Mouse (Mus musculus): ENCODE measurements around the gene Slc17a9.
A peak's percentile ranks its signal among the peaks of the same experiment; 100 is the strongest.
"Not testable (repeated sequence)": the region's sequence is repeated elsewhere in the genome, so short reads cannot be mapped to it uniquely, and the experiment has no call there.

The Slc17a9 gene

GRCm38 (mm10) chr2:180710276-180711155 is 14.5 kb upstream of the Slc17a9 start:
- DNase-seq = no peak

DNA sequence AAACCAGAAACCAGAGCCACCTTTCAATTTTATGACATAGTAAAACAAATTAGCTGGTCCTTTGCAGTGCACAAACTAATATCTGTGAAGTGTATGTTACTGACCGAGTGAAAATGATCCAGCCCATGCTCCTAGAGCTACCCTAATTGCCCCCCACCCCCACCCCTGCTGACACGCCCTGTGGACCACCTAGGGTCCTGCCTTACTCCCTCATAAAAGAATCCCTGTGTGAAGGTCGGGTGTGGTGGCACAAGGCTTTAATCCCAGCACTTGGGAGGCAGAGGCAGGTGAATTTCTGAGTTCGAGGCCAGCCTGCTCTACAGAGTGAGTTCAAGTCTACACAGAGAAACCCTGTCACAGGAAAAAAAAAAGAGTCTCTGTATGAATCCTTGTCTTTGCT is 13.5 kb upstream of the Slc17a9 start:
- no peak for DNase-seq

- no peak for DNase-seq
Measured at GRCm38 (mm10) chr2:180712037-180712689, 12.9 kb upstream of the Slc17a9 start.

DNA sequence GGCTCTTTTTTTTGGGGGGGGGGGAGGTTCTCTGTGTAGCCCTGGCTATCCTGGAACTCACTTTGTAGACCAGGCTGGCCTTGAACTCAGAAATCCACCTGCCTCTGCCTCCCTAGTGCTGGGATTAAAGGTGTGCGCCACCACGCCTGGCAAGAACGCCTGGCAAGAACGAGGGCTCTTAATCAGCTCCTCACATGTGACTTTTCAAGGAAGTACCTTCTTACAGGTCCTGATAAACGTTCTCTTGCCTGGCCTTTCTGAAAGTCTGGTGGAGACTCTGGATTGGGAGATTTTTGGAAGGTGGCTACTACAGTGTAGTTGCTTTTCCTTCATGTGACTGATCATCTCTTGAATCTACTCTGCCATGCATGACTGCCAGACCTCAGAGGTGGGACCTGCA is 2.3 kb upstream of the Slc17a9 start:
- DNase-seq = not testable (repeated sequence)

DNA sequence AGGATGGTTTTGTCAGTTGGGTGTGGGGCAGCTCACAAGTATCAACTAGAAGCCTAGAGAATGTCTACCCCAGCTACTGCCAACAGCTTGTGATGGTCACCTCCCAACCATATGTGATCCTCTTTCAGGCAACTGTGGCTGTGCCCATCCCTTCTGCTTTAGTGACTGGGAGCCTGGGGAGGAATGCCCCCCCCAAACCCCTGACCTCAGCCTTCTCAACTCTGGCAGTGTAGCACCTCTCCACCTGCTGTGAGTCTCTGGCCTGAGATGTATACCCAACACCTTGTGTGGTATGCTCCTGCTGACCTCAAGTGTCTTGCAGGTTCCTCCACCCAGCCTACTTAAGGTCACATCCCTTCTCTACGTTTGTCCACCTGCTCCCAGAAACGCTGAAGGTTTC is 1.2 kb upstream of the Slc17a9 start:
- no peak for DNase-seq

GRCm38 (mm10) chr2:180725414-180725778 is 333 bp downstream of the Slc17a9 start:
- no peak for DNase-seq

DNA sequence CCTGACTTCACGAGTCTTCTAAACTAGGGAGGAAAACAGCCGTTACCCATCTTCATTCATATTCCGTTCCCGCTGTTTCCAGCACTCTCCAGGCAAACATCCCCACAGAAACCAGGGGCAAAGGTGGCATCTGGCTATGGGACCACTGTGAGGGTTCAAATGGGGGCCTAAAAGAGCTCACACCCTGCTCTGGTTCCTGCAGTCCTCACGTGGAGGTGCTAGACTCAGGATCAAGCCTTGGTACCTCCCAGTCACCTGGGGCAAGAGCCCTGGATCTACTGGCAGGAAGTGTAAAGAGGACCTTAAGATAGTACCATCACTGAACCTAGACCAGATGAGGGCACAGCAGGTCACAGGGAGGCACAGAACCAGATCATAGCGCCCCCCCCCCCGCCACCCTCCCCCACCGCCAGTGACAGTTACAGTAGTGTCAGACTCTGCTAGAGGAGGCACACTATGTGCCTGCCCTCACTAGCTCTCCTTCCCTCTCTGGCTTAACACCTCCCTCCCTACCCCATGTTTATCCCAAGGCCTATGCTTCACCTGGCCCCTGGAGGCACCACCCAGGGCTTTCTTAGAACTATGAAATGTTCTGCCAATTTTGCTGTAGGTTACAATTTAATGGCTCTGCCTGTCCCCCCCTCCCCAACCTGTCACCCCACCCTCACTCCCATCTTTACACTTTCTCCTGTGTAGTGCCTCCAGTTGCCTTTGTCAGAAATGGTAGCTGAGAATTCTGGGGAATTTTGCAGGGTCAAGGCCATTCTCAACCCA is 980 bp downstream of the Slc17a9 start:
- no peak for DNase-seq

GRCm38 (mm10) chr2:180726658-180727442 is 1.8 kb downstream of the Slc17a9 start:
- DNase-seq = no peak

DNA sequence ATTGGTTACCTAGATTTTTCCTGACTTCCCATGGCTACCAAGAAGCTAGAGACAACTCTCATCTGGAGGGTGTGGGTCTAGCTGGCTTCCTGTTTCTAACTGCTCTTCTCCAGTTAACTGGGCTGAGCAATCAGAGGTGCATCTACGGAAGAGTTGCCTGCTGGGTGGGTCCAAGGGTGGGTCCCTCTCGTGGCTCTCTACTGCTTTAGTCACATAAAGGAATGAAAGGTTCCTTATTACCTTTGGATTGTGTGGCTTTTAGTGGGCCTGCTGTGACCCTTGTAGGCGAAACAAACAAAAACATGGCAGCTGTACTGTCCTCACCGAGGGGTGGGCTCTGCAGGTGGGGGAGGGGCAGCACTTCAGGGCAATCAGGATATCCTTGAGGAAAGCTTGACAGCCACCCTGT is 2.6 kb downstream of the Slc17a9 start:
- DNase-seq = no peak

DNA sequence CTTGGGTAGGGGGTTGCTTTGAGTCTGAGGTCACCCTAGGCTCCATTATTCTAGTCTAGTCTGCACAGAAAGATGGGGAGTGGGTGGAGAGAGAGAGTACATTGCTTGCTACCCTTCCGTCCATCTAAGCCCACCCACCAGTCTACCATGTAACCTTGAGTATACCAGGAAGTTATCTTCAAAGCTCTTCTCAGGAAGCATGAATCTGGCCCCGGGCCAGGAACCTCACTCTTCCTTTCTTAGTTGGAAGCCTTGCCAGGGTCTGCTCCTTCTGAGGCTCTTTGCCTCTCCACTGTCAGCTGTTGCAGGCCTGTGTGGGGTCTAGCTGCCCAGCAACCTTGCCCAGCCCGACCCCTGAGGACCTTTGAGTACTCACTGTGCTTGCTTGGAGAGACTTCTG is 6.0 kb downstream of the Slc17a9 start:
- no peak for DNase-seq

DNA sequence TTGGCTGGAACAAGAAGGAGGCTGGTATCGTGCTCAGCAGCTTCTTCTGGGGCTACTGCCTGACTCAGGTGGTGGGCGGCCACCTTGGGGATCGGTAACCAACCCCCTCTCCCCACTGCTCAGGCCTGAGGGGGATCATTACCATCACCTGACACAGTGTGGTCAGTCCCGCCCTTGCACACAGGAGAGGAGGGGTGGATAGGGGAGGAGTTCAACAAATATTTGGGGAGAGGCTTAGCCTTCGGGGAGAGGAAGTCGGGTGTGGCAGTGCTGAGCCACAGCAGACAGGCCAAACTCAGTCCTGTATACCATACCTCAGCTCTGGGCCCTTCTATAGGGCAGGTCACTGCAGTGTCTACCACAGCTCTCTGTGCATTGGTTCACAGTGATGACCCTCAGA is 6.9 kb downstream of the Slc17a9 start:
- no peak for DNase-seq

- DNase-seq = no peak
Measured at GRCm38 (mm10) chr2:180735232-180735631, 10.2 kb downstream of the Slc17a9 start.

- no peak for DNase-seq
Measured at GRCm38 (mm10) chr2:180737984-180738383, 12.9 kb downstream of the Slc17a9 start.

DNA sequence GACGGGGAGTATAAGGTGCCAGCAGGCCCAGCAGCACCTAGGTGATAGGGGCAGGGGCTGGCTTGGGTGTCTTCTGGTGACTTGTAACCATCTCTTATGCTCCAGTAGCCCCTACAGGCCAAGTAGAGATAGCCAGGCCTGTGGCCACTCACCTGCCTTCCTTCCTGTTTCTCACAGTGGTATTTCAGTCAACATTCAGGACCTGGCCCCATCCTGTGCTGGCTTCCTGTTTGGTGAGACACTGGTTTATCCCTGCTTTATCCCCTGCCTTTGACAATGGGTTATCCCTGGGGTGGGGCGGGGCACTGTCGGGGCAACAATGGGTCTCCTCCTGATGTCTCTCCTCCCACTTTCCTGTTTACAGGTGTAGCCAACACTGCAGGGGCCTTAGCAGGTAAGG is 15.3 kb downstream of the Slc17a9 start:
- DNase-seq = no peak

- DNase-seq = no peak
Measured at GRCm38 (mm10) chr2:180741421-180741820, 16.4 kb downstream of the Slc17a9 start.

GRCm38 (mm10) chr2:180742820-180743219 is 17.8 kb downstream of the Slc17a9 start:
- no peak for DNase-seq

GRCm38 (mm10) chr2:180743321-180743720 is 18.3 kb downstream of the Slc17a9 start:
- no peak for DNase-seq

DNA sequence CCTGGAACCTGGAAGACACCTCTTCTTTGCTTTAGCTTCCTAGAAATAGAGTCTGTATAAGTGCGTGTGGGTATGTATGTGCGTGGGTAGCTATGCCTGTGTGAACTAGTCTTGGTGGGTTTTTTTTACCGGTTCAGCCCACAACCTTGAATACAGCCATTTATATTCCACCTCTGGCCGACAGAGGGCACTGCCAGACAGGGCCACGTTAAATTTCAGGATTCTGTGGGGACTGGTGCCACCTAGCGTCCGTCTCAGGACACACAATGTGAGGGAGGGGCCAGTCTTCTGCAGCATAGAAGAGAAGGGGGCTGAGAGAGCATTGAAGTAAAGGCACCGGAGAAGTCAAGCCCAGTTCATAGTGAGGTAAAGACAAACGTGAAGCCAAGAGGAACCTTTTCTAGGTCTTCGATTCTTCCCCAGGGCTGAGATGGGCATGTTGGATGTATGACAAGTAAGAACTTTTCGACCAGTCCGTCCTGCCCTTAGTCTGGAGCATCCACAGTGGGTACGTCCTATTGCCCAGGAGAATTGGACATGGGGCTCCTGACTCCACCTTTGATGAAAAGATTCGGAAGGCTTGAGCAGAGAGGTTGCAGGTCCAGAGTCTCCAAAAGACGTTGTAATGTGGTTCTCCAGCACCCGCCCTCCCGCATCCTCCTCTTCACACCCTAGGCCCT is 20.3 kb downstream of the Slc17a9 start:
- DNase-seq = peak; percentile 85

DNA sequence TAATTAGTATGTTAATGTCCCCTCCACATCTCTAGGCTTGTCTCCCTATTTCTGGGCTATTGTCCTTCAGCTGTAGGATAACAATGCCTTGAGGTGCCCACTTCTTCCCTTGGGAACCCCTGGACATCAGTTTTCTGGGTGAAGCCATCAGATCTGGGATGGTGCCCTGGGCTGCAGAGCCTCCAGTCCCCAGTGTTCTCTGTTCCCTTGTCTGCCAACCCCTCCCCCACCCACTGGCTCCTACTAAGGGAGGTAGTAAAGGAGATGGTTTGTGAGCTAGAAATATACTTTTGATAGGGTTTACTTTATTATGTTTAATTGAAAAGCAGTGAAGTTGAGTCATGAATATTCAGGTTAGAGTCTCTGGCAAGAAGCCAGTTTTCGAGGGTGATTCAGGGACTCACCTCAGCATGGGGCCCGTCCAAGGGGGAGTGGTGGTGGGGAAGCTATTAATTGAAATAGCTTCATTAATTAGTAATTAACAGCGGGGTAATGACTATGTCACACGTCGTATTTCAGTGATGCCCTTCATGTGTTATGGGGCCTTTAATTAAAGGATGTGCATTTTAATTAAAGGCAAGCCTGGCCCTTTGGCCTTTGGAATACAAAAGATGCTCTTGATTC is 21.6 kb downstream of the Slc17a9 start:
- DNase-seq = no peak

DNA sequence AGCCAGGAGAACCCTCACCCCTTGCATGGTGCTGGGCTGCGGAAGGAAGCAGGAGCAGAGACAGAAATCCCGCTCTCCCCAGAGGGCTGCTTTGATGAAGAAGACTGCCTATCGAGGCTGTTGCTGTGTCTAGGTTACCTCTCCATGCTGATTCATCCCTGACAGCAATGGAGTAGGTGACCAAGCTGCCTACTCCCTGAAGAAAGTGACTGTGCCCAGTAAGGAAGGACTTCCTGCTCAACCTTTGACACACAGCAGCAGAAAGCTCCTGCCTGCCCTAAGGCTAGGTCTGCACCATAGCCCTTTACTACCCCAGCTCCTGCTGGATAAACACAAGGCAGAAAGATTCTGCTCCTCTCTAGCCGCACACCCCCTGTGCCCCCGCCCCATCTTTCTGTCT is 23.8 kb downstream of the Slc17a9 start:
- DNase-seq = no peak

DNA sequence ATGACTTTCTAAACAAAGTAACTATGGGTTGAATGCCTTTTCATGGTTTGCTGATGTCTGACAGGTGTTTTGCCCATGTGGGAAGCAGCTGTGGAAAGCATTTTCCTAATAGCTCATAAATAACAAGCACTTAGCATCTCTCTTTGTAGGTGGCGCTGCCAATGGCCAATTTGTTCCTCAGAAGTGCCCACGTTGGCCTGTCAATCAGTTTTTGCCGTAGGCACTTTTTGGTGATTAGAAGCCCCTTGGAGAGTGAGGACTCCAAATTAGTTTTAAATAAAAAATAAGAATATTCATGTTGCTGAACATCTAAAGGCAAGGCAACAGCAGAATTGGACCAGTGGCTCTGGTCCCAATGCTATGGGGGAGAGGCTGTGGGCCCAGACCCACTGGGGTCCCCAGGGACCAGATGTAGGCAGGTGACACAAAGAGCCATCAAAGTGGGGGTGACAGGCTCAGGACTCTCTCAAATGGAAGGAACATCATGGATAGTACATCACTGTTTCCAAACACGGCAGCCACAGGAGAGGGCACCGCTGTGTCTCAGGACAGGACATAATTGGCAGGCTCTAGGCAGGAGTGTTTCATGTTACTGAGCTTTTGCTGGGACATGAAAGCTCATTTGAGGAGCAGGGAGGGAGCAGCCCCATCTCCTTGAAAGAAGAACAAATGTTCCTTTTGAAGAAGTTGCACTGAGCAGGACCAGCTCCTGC is 30.1 kb downstream of the Slc17a9 start:
- no peak for DNase-seq
